Mouse (Mus musculus) adrenal gland, adult 2 months (tissue): ENCODE results near the gene Cacna1d. TPM values are rescaled to one million over a fixed set of nuclear protein-coding genes. Genes with fewer than 3 reads are reported as not detected.

Experiments
- DNase-seq: peaks from one replicate; pipeline ENCODE4 v3.0.0; 2021
- polyA plus RNA-seq: library from polyadenylated mRNA; depleted of rRNA; stranded (reverse); fragments of >200 nt; gene quantifications from 2 replicates; pipeline ENCODE4 v1.2.3, GENCODE M21; 2012
- total RNA-seq, 2 experiments: library from RNA; stranded (reverse); gene quantifications; 2 replicates each; pipeline ENCODE4 v1.2.3; 2021

Cacna1d gene
- total and polyA plus RNA-seq, 3 experiments: 8.4 to 12.7 (median 10.7) TPM

DNA sequence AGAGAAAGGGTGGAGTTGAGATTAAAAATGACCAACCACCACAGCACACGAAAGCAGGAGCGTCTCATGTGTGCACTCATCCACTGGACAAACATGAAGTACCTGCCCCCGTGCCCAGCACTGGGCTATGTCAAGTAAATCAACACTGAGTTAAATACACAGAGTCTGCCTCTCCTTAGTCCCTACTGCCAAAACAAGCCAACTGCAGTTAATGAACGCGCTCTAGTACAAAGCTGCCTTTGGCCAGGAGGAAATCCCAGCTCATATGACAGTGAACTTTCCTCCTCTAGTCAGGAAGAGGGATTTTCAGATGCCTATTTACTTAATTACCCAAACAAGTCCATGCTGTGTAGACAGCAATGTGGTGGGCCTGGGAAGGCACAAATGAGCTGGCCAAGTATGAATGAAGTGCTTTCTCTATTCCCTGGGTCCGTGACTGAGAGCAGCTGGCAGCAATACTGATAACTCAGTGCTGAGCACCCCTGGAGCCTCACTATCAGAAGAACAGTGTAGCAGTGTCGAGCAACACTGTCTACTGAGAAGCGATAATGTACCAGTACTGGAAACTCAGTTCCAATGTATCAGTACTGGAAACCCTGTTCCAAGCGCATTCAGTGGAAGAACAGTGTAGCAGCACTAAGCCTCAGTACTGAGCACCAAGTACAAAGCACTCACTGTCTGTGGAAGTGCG is 229.5 kb downstream of the Cacna1d start:
- no peak for DNase-seq

DNA sequence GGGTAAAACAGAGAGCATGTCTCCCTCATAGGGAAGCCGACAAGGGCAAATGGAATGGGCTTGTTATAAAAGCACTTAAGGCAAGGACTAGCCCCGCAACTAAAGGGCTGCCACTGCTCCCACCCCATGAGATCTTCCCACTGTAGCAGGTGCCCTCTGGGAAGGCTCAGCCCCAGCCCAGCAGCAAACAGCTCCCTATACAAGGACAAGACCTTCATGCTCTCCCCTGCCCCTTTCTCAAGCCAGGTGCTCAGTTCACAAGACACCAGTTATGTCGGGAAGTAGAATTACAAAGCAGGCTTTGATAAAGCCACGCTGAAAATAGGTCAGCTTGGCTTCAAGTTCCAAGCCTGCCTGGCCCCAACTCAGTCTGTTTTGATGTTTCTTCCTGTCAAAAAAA is 233.6 kb downstream of the Cacna1d start:
- DNase-seq: no peak

DNA sequence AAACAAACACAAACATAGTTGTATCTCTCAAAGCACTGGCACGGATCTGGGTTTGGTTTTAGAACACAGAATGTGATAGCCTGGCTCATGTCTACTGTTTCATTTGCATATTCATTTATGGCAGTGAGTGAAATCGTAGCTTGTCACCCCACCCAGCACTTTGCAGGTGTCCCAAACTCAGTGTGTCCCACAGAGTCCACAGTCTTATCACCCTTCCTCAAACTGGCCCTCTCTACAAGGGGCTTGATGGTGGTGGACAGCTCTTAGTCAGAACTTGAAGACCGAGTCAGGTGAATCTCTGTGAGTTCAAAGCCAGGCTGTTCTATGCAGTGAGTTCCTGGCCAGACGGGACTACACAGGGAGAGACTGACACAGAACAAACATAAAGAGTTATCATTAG is 234.8 kb downstream of the Cacna1d start:
- DNase-seq: no peak

DNA sequence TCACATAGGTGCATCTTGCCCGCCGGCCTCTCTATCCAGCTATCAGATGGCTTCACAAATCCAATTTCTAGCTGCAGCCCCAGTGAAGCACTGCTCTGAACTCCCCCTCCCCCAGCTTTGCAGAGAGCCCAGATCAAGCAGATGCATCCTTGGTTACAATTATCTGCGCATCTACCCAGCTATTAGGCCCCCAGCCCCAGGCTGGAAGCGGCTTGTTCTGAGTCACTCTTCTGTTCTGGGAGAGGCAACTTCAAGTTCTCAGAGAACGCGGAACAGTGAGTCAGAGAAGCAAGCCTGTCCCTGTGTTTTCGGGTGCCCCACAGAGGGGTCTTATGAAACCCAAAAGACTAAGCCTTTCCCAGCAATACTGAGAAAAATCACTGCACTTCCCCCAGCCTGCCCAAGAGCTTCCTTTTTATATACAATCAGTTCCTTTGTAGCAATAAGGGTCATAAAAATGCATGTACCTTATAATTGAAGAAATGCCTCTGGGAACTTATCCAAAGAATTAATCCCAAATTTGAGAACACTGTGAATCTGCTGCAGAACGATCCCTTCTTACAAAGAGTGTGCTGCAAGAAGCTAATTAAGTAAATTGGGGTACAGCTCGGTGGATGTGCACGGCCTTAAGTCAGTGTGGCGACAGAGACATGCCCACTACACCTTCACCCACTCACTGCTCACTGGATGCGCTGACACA is 235.4 kb downstream of the Cacna1d start:
- no peak for DNase-seq

DNA sequence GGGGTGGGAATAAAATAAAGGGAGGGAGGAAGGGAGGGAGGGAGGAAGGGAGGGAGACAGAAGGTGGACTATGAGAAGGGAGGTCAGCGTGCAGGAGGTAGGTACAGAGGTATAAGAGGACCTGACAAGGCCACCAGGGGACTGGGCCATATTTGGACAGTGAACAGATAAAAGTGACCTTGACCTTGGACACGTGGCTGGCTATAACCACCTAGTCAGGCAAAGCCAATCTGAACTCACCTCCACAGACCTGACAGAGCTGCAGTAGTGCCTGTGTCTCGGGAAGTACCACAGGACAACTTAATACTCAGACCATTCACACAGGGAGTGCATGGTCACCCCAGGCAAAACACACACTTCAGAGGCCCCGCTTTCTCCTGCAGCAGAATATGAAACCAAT is 236.5 kb downstream of the Cacna1d start:
- DNase-seq: no peak

DNA sequence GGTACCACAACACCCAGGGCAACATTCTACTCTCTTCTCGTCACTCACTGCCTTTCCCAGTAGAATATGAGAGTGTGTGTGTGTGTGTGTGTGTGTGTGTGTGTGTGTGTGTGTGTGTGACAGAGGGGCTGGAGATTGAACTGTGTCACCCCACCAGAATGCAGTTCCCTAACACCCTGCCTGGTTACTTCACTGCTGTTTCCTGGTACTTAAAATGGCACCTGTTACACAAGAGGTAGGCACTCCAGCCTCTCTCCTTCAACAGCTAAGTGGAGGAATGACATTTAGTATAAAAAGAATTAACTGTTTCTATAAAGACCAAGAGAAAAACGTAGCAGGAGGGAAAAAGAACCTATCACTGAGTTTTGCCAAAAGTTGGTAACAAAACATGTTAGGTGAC is 238.4 kb downstream of the Cacna1d start:
- DNase-seq: no peak

DNA sequence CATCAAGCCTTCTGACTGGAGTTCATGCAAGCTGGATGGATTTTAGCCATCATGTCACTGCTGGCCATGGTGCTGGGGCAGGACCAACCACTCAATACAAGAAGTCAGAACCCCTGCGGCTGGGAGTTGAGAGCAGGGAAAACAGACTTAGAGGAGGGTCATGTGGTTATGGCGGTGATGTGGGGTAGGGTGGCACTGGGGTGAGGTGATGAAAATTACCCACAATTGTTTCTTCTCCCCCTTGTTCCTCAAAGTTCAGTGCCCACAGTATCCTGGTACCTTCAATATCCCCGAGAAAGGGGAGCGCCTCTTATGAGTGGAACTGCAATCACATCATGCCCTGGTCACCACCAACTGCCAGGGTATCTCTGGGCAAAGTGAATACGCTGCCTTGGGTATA is 239.9 kb downstream of the Cacna1d start:
- DNase-seq: no peak

DNA sequence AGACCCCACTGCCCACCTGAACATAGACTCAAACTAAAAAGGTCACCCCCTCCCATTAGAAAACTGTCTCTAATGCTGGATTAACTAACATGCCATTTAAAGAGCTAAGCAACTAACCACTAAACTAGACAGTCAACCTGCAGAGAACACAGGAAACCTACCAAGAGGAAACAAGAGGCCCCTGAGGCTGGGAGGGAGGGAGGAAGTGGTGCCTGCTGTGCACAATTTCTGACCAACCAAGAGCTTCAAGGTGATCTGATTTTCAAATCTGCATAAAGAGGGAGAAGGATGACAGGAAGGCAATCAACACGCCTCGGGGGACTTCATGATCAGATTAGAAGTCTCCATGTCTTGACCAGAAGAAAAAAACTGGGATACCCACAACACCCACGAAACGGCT is 241.7 kb downstream of the Cacna1d start:
- DNase-seq: no peak

DNA sequence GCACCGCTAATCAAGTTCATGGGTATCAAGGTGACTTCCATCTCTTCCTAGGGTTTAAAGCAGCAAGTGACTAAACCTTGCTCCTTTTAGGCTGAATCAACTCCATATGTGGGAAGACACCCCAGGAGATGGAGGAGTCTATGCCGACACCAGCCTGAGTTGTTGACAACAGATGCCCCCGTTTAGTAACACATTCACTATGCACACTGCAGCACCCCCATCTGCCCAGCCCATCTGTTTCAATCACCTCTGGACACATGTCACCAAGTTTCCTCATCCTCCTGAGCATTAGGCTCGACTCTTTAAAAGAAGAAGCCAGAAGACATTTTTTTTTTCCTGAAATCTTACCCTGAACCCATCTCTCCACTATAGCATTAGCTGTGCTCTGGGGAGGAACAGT is 242.4 kb downstream of the Cacna1d start:
- no peak for DNase-seq

DNA sequence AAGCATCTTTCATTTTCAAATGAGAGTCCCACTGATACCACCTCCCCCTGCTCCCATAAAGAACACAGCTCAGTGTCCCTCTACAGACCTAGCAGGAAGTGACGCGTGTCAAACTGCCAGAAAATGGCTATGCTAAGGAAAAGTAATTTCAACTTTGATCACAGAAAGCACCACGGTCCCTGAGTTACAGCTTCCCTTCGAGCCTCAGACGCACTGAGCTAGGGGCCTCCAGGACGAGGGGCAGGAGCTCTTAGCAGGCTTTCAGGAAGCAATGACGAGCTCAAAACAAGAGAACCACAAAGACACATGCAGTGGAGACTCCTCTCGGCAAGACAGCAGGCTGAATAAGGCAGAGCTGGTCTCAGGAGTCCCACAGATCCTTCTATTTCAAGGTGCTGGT is 243.1 kb downstream of the Cacna1d start:
- no peak for DNase-seq

DNA sequence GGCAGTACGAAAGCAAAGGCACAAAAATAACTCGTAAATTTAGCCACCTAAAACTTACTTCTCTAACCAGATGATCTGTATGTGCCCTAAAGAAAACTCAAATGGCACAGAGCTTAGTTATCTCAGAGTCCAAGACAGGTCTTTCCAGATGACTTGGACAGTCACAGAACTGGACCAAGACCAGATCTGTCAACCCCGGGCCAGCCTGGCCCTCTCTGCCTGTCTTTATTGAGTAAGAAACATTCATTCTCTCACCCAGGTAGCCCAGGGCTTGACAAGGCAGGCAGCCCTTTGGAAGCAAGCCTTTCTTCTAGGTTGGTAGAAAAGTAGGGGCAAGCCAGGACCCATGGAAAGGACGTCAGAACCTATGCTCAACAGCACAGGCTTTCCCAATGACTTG is 243.6 kb downstream of the Cacna1d start:
- no peak for DNase-seq

DNA sequence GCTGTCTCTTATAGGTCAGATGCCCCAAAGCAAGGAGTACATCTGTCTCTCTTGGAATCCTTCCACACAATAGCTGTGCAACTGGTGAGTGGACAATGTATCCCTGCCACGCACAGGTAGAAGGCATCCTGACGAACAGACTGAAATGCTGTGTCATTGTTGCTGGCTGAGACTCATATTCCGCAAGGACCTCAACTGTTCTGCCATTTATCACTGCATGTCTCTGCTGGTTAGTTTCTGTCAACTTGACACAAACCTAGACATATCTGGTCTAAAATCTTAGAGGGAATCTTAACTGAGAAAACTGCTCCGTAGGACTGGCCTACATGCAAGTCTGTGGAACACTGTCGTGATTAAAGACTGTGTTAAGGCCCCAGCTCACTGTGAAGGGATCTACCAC is 246.5 kb downstream of the Cacna1d start:
- DNase-seq: no peak

DNA sequence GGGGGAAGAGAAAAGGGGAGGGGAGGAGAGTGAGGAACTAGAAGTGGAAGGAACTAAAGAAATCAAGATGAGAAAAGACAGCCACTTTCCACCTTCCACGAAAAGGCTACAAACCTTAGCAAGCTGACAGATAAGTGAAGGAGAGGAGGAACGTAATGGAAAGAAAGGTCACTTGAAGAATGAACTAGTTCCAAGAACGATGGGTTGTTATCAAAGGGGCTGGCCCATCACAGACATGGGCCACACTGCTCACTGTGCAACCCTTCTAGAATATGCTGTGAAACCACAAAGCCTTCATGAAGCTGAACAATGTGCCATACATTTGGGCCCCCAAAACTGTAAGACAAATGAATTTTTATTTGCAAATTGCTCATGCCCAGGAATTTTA is 248.4 kb downstream of the Cacna1d start:
- no peak for DNase-seq

DNA sequence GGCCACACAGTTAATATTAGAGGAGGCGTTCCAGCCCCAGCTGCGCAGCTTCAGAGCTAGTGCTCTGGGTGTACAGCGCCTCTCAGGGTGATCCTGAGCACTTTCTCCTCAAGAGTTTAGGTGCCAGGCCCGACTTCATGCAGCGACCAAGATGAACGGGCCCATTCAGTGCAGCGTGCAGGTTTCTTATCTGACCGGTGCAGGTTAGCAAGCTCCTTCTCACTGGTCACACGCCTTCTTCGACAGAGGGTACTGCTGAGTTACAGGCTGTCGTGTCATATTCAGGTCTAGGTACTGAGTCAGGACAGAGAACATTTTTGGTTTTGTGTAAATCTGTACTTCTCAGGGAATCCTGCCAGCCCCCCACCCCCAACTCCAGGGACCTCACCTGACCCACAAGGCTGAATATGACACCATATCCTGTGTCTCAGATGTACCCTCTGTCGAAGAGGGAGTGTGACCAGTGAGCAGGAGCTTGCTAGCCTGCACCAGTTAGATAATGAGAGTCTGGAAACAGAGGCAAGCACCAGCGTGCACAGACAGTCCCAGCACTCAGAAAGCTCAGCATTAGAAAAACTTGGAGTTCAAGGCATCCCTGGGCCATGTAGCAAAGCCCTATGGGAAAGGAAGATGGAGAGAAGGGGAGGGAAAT is 249.0 kb downstream of the Cacna1d start:
- DNase-seq: no peak

DNA sequence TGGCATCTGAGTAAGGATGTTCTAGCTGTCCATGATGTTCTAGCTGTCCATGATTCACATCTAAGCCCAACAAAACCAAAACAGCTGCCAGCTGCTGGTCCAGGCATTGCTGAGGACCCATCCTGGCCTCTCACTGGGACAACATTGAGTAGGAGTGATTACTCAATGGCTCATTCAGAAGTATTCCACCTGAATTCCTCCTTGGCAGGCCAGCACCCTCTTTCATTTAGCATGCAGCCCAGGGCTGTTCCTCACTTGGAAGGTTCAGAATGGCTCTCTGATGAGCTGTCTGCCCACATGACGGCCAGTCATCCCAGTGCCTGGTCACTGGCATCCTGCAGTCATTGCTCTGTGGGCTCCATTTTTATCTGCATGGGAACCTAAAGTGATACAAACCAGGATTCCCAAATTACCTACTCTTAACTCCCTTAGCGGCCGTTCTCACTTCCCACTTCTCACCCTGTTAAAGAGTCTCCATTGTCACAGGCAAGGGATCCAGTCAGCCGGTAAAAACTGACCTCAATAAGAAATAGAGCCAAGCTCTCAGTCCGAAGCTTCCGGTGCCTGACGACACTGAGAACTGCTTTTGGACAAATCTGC is 250.2 kb downstream of the Cacna1d start:
- no peak for DNase-seq

DNA sequence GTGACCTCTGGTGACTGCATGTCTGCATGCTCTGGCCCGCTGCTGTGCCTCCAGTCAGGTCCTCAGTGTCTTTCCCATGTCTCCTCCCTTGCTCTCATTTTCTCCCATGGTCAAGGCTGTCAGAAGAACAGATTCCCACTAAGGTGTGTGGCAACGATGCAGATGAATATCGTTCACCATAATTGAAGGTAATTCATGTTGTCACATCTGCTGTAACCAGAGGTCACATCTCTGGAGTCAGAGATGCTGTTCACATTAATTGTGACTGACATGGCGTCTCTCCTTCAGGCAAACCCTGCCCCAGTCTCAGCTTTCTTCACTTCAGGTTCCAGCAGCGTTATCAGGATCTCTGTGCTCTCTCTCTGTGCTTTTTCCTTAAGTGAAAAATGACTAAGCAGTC is 252.4 kb downstream of the Cacna1d start:
- DNase-seq: no peak

DNA sequence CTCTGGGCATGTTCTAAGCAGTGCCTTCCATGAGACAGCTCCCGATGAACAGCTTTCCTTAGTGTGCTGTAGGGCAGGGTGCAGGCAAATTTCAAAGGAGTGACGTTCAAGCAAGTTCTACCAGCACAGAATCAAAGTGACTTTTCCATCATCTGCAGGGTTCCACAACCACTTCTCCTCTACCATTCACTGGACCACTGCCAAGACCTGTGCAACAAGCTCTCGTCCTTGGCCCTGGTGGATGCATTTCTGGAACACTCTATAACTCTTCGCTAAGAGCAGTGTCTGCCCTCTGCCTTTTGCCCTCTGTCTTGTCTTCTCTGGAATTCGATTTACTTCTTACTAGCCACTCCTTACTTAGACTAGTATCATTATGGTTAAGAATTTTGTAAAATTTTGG is 266.1 kb downstream of the Cacna1d start:
- DNase-seq: peak; percentile 55

DNA sequence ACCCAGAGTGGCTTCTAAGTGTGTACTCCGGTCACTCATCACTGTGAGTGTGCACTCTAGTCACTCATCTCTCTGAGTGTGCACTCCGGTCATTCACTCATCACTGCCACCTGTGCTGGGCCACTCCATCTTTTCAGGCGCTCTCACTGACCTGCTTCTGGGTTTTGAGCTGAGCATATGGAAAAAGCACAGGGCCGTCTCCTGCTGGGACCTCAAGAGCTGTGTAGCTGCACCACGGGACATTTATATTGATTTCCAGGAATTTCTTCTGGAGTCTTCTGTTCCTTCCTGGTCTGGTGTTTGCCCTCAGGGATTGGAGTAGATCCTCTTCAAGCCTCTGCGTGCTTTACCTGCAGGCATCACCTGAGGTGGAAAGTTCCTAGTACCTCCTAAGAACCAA is 269.2 kb downstream of the Cacna1d start:
- no peak for DNase-seq

DNA sequence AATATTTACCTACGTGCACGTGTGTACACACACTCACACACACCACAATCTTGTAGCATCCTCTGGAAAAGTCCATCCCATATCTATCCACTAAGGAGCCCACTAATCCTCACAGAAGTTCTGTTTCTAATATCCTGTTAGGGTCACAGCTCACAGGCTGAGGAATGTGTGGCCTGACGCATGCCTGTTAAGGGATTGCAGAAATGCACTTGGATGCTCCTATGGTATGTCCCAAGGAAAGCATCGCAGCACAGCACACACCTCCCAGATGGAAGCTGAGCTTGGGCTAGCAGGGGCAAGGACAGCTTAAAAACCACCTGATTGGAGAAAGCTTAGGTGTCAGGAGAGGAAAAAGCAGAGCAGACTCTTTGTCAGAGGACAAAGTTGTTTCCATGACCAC is 271.4 kb downstream of the Cacna1d start:
- no peak for DNase-seq

DNA sequence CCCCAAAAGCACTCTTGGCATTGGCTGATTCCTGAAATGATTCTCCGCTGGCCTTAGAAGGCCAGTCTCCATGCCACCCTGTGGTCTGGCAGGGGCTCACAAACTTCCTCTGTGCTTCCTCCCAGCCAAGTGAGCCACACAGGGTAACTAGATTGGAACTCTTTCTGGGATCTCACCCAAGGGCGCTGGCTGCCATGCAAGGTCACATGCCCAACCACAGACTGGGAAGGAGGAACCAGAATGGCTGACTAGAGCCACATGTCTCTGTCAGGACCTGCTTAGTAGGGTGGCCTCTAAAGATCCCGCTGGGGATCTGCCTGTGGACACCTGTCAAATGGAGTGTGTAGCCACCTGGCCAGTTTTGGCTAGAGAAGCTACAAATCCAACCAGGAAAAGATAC is 273.1 kb downstream of the Cacna1d start:
- DNase-seq: peak; percentile 92

DNA sequence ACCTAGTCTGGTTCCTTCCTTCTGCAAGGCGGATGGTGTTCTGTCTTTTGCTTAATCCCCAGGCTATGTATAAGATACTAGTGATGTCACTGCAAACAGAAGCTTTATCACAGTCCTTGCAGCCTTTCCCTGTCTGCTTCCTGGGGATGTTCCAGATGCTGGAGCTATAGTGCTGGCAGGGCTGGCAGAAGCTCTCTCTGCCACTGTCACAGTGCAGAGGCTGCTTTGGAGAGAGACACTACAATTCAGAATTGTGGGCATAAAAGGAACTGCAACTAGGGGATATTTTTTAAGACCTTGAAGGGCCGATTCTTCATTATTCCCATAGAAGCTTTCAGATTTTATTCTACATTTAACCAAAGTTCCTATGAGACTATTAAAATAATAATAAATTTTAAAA is 274.1 kb downstream of the Cacna1d start:
- DNase-seq: no peak

DNA sequence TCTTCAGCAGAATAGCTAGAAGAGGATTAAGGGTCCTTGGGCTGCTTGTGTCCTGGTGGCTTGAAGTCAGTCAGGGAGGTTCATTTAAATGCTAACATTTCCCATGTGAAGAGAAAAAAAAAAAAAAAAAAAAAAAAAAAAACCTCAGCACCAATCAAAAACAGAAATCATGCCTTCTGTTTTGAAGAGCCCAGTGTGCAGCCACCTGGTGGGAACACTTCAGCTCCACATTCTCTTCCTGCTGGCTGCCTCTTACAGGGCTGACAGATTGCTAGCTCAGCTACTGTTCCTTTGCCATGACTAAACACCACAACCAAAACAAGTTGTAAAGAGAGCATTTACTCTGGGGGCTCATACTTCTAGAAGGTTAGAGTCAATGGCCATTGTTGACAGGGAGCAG is 283.1 kb downstream of the Cacna1d start:
- no peak for DNase-seq

DNA sequence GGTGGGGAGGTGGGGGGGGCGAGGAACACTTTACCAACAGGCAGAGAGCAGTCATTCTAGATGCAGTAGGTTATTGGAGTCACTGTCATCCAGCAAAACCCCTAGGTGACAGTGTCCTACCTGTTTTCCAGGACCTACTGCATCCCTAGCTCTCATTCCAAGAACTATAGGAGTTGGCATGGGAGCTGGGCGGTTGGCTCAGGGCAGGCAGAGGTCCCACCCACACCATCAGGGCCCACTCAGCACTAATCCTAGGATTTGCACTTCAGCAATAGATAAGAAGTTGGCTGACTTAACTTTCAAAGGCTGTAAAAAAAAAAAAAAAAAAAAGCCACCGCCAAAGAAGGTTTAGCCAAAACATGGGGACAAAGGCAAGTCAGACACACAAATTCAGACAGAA is 285.4 kb downstream of the Cacna1d start:
- no peak for DNase-seq
